Mouse (Mus musculus) intestine, embryonic 14.5 days (tissue): ENCODE measurements around the gene Dhx16. TPM values are rescaled to one million over a fixed set of nuclear protein-coding genes. Genes with fewer than 3 reads are reported as not detected.
A peak's percentile ranks its signal among the peaks of the same experiment; 100 is the strongest.

Source experiments
- ATAC-seq: fragments of 200-750 bp; cut with Nextera tagmentation; replicated peaks from 2 replicates; pipeline ENCODE4 v1.8.0; 2017; ENCODE audit warnings: low read depth, moderate number of reproducible peaks, moderate TSS enrichment, moderate library complexity; ENCODE audit not compliant: low FRiP score, low TSS enrichment
- DNase-seq: peaks from one replicate; pipeline ENCODE4 v3.0.0-alpha.2; 2018; ENCODE audit warnings: low spot score
- H3K27ac ChIP-seq: fragments of 300-500 bp; sonication (generic); 2 replicates; pipeline ENCODE4 v1.5.1; 2014; ENCODE audit warnings: low read depth, mild to moderate bottlenecking, control low read depth
- H3K27me3 ChIP-seq: fragments of 300-500 bp; sonication (generic); replicated peaks from 2 replicates; pipeline ENCODE4 v1.6.1; 2014; ENCODE audit warnings: low read length, control low read depth; ENCODE audit not compliant: control insufficient read depth, insufficient read depth
- H3K36me3 ChIP-seq: fragments of 300-500 bp; sonication (generic); 2 replicates; pipeline ENCODE4 v1.6.1; 2014; ENCODE audit warnings: low read length, control low read depth; ENCODE audit not compliant: control insufficient read depth, insufficient read depth
- H3K4me1 ChIP-seq: fragments of 300-500 bp; sonication (generic); replicated peaks from 2 replicates; pipeline ENCODE4 v1.6.1; 2014; ENCODE audit warnings: low read length, control low read depth, mixed read lengths; ENCODE audit not compliant: control insufficient read depth, insufficient read depth
- H3K4me2 ChIP-seq: fragments of 300-500 bp; sonication (generic); 2 replicates; pipeline ENCODE4 v1.6.1; 2014; ENCODE audit warnings: low read length
- H3K4me3 ChIP-seq: fragments of 300-500 bp; sonication (generic); 2 replicates; pipeline ENCODE4 v1.5.1; 2014; ENCODE audit warnings: low read depth, low read length, control low read depth, mixed read lengths
- H3K9ac ChIP-seq: fragments of 300-500 bp; sonication (generic); 2 replicates; pipeline ENCODE4 v1.6.1; 2014; ENCODE audit warnings: mild to moderate bottlenecking, low read length
- H3K9me3 ChIP-seq: fragments of 300-500 bp; sonication (generic); 2 replicates; pipeline ENCODE4 v1.6.1; 2016; ENCODE audit warnings: low read length, control low read depth; ENCODE audit not compliant: control insufficient read depth
- WGBS: fragments of 180-500 bp; shearing (Covaris S2); extraction: QIAGEN DNeasy Blood & Tissue Kit; methylation state at CpG from one replicate; pipeline ENCODE4 v1.1.7; 2014; 5-methylcytosine and 5-hydroxymethylcytosine counted together
- polyA plus RNA-seq: library from polyadenylated mRNA; unstranded; fragments of >200 nt; fragmentation: Nextera tagmentation; extraction: Ambion mirVana; gene quantifications from 2 replicates; pipeline ENCODE4 v1.2.1, GENCODE M21; 2014

The Dhx16 gene
- polyA plus RNA-seq, 1 experiment from 2014 or later, result 46.1 TPM

DNA sequence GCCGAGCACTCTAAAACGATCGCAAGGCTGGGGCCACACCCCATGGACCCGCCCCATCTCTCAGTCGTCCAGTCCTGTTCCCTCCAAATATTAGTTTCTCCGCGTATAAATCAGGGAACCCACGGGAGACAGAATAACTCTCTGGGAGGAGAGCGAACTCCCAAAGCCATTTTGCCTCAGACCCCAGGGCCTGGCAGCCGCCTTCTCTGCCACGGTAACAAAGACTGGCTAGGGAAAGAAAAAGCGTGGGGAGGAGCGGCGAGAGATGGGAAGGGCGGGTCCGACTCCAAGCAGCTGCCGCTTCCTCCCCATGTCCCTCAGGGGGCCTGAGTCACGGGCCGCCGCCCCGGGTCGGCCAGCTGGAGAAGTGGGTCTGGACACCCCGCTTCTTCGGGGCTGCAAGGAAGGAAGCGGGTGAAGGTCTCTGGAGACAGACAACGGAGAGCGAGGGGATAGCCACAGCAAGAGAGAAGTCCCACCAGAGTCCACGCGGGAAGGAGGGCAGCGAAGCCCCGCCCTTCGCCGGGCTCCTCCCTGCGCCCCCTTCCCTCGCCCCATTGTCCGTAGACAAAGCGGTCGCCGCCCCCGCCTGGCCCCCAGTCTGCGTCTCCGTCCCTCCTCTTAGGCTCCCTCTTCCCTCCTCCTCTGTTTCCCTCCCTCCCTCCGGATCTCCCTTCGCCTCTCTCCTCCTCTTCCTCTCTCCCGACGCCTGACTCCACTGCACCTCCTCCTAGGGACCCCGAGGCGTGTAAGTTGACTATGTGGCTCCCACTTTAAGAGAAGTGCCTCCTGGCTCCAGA lies 13.9 kb upstream of the Dhx16 start, which contains the start of gene Ppp1r18:
Ppp1r18 (plus strand) TSS at position 113 of the 800 bp plus-strand sequence.
- under 1% methylated on average over 36 of the region's 48 CpGs for WGBS
- ATAC-seq (peak; percentile 54), DNase-seq (peak; percentile 90)
- Histone ChIP-seq H3K4me1 (peaks cover 46% of the 10 kb centered on the region), H3K9me3 (no peaks in the 10 kb centered on the region), H3K36me3 (peaks cover 3% of the 10 kb centered on the region; the same call in 1 of the 2 replicates), H3K27ac (peak within 1 kb of the TSS; percentile 96), H3K4me3 (peak within 1 kb of the TSS; percentile 68), H3K4me2 (peak within 1 kb of the TSS; percentile 92), H3K9ac (peak within 1 kb of the TSS; percentile 62), H3K27me3 (no peaks in the 10 kb centered on the region)

GRCm38 (mm10) chr17:35866281-35866831 lies 13.3 kb upstream of the Dhx16 start:
- Histone ChIP-seq H3K27ac (peak overlapping the region; percentile 96), H3K27me3 (no peaks in the 10 kb centered on the region), H3K9ac (peak overlapping the region; percentile 62), H3K36me3 (peaks cover 7% of the 10 kb centered on the region), H3K4me2 (peak overlapping the region; percentile 92), H3K4me3 (peak overlapping the region; percentile 68), H3K4me1 (peaks cover 50% of the 10 kb centered on the region), H3K9me3 (0 out of 2 replicates have a peak, but pooled peaks cover 3% of the 10 kb centered on the region)
- under 1% methylated on average over 38 of the region's 38 CpGs for WGBS
- peak; percentile 39 for ATAC-seq
- DNase-seq, result peak; percentile 87

- Histone ChIP-seq H3K9me3 (0 out of 2 replicates have a peak, but pooled peaks cover 5% of the 10 kb centered on the region), H3K4me2 (peak overlapping the region; percentile 92), H3K4me3 (peak overlapping the region; percentile 68), H3K27ac (peak overlapping the region; percentile 96), H3K9ac (peak overlapping the region; percentile 62), H3K27me3 (no peaks in the 10 kb centered on the region), H3K36me3 (peaks cover 8% of the 10 kb centered on the region), H3K4me1 (peaks cover 50% of the 10 kb centered on the region)
- 13% methylated on average over 26 of the region's 26 CpGs for WGBS
- ATAC-seq, result no peak
- DNase-seq, result peak; percentile 63
Observed at GRCm38 (mm10) chr17:35866911-35867890, 12.4 kb upstream of the Dhx16 start.

DNA sequence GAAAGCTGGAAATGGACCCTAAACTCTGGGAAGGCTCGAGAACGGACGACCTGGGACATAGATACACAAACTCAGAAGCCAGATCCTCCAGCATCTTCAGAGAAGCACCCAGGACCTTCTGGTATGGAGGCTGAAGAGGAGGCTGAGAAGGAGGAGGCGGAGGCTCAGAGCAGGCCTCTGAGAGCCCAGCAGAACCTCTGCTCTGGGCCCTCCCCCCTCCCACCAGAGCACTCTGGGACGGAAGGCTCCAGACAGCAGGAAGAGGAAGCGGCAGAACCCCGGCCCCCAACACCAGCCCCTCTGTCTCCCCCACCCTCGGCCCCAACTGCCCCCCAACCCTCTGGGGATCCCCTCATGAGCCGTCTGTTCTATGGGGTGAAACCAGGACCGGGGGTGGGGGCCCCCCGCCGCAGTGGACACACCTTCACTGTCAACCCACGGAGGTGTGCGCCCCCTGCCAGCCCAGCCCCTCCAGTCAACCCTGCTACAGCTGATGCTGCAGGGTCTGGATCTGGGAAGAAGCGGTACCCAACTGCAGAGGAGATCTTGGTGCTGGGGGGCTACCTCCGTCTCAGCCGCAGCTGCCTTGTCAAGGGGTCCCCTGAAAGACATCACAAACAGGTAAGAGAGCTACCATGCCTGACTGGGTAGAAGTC lies 11.3 kb upstream of the Dhx16 start:
- Histone ChIP-seq H3K36me3 (peaks cover 8% of the 10 kb centered on the region), H3K9me3 (0 out of 2 replicates have a peak, but pooled peaks cover 5% of the 10 kb centered on the region), H3K4me3 (peak overlapping the region; percentile 68), H3K9ac (peak overlapping the region; percentile 62), H3K27ac (peak overlapping the region; percentile 77; the same call in 1 of the 2 replicates), H3K4me1 (peaks cover 50% of the 10 kb centered on the region), H3K4me2 (peak overlapping the region; percentile 92), H3K27me3 (no peaks in the 10 kb centered on the region)
- no peak for DNase-seq
- 31% methylated on average over 17 of the region's 17 CpGs for WGBS
- ATAC-seq, result no peak

GRCm38 (mm10) chr17:35868961-35869345 lies 10.7 kb upstream of the Dhx16 start:
- Histone ChIP-seq H3K4me1 (peaks cover 53% of the 10 kb centered on the region), H3K9ac (peak overlapping the region; percentile 62), H3K4me3 (peak overlapping the region; percentile 68), H3K4me2 (peak overlapping the region; percentile 92), H3K9me3 (0 out of 2 replicates have a peak, but pooled peaks cover 5% of the 10 kb centered on the region), H3K27ac (peak overlapping the region; percentile 77), H3K27me3 (no peaks in the 10 kb centered on the region), H3K36me3 (peaks cover 9% of the 10 kb centered on the region)
- DNase-seq (no peak), ATAC-seq (no peak)
- WGBS, result 6% methylated on average over 7 of the region's 7 CpGs

GRCm38 (mm10) chr17:35869346-35870067 lies 10.1 kb upstream of the Dhx16 start:
- Histone ChIP-seq H3K9ac (peak overlapping the region; percentile 62), H3K36me3 (peaks cover 15% of the 10 kb centered on the region), H3K27me3 (no peaks in the 10 kb centered on the region), H3K27ac (peak overlapping the region; percentile 77), H3K4me1 (peaks cover 51% of the 10 kb centered on the region), H3K4me2 (peak overlapping the region; percentile 92), H3K4me3 (peak overlapping the region; percentile 68), H3K9me3 (0 out of 2 replicates have a peak, but pooled peaks cover 5% of the 10 kb centered on the region)
- DNase-seq (peak; percentile 57), ATAC-seq (no peak)
- 4% methylated on average over 7 of the region's 7 CpGs for WGBS

- Histone ChIP-seq H3K9ac (peak overlapping the region; percentile 62; the same call in 1 of the 2 replicates), H3K4me2 (peak overlapping the region; percentile 92), H3K36me3 (peaks cover 23% of the 10 kb centered on the region), H3K27ac (peak overlapping the region; percentile 77), H3K4me3 (peak overlapping the region; percentile 68), H3K27me3 (no peaks in the 10 kb centered on the region), H3K9me3 (0 out of 2 replicates have a peak, but pooled peaks cover 5% of the 10 kb centered on the region), H3K4me1 (peaks cover 44% of the 10 kb centered on the region)
- WGBS, result 35% methylated on average over 9 of the region's 9 CpGs
- ATAC-seq, result no peak; the same call in 1 of the 2 replicates
- peak; percentile 56 for DNase-seq
Observed at GRCm38 (mm10) chr17:35870151-35870883, 9.3 kb upstream of the Dhx16 start.
